Mouse (Mus musculus) B cell, adult (primary cell): ENCODE measurements around the gene Letm1. TPM values are rescaled to one million over a fixed set of nuclear protein-coding genes. Genes with fewer than 3 reads are reported as not detected.

Source experiments
- total RNA-seq: library from RNA; stranded (reverse); gene quantifications from 4 replicates; pipeline ENCODE4 v1.2.4, GENCODE M21; 2023; ENCODE audit not compliant: inconsistent age

Letm1 gene
- total RNA-seq, result 69.9 to 78.2 TPM (median 75.2 TPM) in 4 replicates

GRCm38 (mm10) chr5:33782345-33782998 is at the start of gene Letm1:
Letm1 (minus strand) TSS chr5:33782817.

DNA sequence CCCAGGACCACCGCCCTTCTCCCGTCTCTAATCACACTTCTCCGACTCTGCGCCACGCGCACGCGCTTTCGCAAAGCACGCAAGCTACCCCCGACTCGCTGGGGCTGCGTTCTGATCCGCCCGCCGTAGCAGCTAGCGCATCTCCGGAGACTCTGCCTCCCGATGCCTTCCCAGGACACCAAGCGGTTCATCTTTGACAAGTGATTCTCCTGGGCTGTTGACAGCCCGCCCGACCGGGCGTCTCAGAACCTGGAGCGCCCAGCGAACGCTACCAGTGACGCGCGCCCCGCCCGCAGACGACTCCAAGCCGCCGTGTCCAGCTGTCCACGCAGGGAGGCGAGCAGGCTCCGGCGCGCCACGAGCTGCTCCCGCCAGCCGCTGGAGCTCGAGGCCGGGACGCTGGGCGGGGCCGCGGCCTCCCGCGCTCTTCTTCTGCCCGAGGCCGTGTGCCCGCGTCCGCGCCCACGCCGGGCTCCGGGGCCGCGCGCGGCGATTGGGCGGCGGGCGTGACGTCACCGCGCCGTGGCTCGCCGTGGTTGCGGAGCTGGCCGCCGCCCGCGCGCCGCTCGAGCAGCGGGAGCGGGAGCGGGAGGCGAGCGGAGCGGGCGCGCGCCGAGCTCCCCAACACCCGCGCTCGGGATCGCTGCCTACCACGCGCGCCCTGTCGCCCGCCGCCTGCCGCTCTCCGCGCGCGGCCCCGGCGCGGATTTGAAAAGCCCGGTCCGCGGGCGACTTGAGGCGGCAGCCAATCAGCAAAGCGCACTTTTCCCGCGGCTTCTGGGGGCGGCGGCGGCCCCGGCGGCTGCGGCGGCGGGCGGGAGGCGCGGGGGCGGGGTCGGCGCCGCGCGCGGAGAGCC is 37.5 kb upstream of the Letm1 start, which contains the start of gene Nsd2:
TSS of gene Nsd2 (plus strand) at position 850 of the 857 bp plus-strand sequence.

GRCm38 (mm10) chr5:33721541-33722265 is 60.9 kb downstream of the Letm1 start, which contains the start of gene Fgfr3:
Fgfr3 (plus strand) TSS chr5:33721674.

Other genes starting within 250 kb of the Letm1 start
- 29.1 to 34.4 TPM (median 31.2 TPM) in 4 replicates for gene Fam53a, start 153.2 kb downstream of the Letm1 start, total RNA-seq
- gene Gm9903, start 152.9 kb downstream of the Letm1 start, total RNA-seq, result 0.87 to 1.6 TPM (median 1.1 TPM) in 4 replicates
- 88.1 to 101 TPM (median 97.8 TPM) in 4 replicates for gene Slbp, start 130.2 kb downstream of the Letm1 start, total RNA-seq
- gene Tacc3, start 124.7 kb downstream of the Letm1 start, total RNA-seq, result 15.1 to 18.2 TPM (median 16.0 TPM) in 4 replicates
- gene Tmem129, start 124.4 kb downstream of the Letm1 start, total RNA-seq, result 10.1 to 10.9 TPM (median 10.8 TPM) in 4 replicates
- gene Fgfr3, start 61.1 kb downstream of the Letm1 start, total RNA-seq, result 0.74 TPM in 1 of 4 replicates, not detected in the others
- 35.1 to 40.4 TPM (median 37.3 TPM) in 4 replicates for gene Nsd2, start 37.9 kb upstream of the Letm1 start, total RNA-seq
- 27.4 to 35.4 TPM (median 30.8 TPM) in 4 replicates for gene Nelfa, start 153.6 kb upstream of the Letm1 start, total RNA-seq
- not detected in 4 replicates for gene Gm1673, start 200.6 kb upstream of the Letm1 start, total RNA-seq
- 0.10 to 0.26 TPM (median 0.15 TPM) in 4 replicates for gene Nat8l, start 213.2 kb upstream of the Letm1 start, total RNA-seq